Mouse (Mus musculus) thymus, postnatal 14 days (tissue): ENCODE data around the gene Armc6.

ENCODE experiments used
- DNase-seq: peaks from one replicate; pipeline ENCODE4 v3.0.0; 2021

Armc6 gene

GRCm38 (mm10) chr8:70188707-70189106, 45.6 kb downstream of the Armc6 start:
- DNase-seq = no peak

- no peak for DNase-seq
Observed at GRCm38 (mm10) chr8:70183194-70183593, 51.1 kb downstream of the Armc6 start.

GRCm38 (mm10) chr8:70181903-70182252, 52.4 kb downstream of the Armc6 start:
- no peak for DNase-seq

GRCm38 (mm10) chr8:70181212-70181902, 52.9 kb downstream of the Armc6 start:
- no peak for DNase-seq

GRCm38 (mm10) chr8:70179082-70179481, 55.2 kb downstream of the Armc6 start:
- no peak for DNase-seq

- DNase-seq = no peak
Observed at GRCm38 (mm10) chr8:70178231-70178630, 56.0 kb downstream of the Armc6 start.

DNA sequence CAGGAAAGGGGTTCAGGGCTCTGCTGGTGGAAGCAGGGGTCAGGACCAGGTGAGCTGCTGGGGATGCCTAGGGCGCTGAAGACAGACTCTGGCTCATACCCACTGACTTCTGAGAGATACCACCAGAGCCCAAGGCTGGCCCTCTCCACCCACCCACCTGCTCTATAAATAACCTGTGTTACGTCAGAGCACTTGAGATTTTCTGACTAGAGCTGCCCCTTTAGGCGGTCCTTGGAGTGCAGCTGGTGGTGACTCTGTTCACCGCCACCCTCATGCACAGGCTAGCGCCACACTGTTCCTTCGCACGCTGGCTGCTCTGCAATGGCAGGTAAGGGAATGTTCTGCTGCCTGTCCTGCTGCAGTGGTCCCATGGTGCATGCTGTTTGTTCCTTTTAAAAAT, 60.2 kb downstream of the Armc6 start:
- DNase-seq = no peak

GRCm38 (mm10) chr8:70173320-70173719, 60.9 kb downstream of the Armc6 start:
- no peak for DNase-seq

- DNase-seq = peak; percentile 91
Observed at GRCm38 (mm10) chr8:70172043-70172681, 62.1 kb downstream of the Armc6 start, which contains the start of gene Tmem161a. Gene Tmem161a (plus strand): TSS chr8:70172356.

DNA sequence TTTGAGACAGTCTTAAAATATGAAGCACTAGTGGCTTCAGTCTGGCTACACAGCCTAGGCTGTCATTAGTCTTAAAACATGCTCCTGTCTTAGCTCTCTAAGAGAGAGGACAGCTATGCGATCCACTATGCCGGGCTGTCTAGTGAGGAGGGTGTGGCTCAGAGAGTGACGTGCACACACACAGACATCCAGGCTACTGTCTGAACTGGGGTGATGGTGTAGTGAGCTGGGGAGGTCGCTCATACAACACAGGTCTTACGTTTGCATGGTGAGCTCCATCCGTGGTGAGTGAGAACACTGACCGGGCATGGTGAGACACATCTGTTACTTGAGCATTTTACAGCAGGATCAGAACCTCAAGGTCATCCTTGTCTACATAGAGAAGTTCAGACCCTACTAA, 63.0 kb downstream of the Armc6 start:
- no peak for DNase-seq

- DNase-seq = no peak
Observed at GRCm38 (mm10) chr8:70170748-70171147, 63.5 kb downstream of the Armc6 start.
